Mouse (Mus musculus) B cell, adult 67 days (primary cell): ENCODE measurements around the gene Plppr2. TPM values are rescaled to one million over a fixed set of nuclear protein-coding genes. Genes with fewer than 3 reads are reported as not detected.

ENCODE experiments used
- total RNA-seq, 2 experiments: library from RNA; stranded (reverse); gene quantifications; 4 replicates each; pipeline ENCODE4 v1.2.4; 2023

Gene Plppr2
- total RNA-seq: 1 to 10 TPM in 1 of 2 experiments, under 1 TPM in 1; 0.87 to 1.6 TPM

DNA sequence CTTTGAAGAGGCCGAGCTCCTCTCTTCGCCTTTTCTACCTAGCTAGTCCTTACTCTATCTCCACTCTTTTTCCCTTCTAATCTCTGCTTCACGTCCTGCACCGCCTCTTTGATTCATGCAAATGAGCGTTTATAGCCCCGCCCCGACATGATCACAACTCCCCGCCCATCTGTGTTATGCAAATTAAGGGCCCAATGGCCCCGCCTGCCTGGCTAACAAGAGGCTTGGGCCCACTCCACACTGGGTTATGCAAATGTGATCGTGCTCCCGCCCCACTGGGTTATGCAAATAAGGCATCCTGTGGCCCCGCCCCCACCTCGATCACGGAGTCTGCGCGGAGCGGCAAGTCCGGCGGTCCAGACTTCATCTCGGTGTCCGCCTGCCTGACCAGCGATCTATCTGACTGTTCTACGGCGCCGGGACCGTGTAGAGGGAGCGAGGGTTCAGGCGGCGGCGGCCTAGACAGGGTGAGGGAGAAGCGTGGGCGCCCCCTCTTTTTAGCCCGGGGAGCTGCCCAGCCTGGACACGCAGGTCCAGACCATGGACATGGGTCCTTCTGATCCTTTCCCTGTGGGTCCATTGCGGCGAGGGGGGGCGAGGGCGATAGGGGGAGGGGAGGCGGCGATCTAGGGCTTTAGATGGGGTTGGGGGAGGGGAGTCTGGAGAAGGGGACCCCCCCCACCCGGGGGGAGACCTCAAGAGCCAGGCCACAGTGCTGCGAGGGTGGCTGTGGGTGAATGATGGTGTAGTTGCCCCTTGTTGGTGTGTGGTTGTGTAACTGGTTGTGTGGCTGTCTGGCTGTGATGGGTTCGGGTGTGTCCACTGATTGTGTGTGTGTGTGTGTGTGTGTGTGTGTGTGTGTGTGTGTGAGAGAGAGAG is at the start of gene Plppr2:
TSS of gene Plppr2 (plus strand) at position 342 of the 879 bp plus-strand sequence.

DNA sequence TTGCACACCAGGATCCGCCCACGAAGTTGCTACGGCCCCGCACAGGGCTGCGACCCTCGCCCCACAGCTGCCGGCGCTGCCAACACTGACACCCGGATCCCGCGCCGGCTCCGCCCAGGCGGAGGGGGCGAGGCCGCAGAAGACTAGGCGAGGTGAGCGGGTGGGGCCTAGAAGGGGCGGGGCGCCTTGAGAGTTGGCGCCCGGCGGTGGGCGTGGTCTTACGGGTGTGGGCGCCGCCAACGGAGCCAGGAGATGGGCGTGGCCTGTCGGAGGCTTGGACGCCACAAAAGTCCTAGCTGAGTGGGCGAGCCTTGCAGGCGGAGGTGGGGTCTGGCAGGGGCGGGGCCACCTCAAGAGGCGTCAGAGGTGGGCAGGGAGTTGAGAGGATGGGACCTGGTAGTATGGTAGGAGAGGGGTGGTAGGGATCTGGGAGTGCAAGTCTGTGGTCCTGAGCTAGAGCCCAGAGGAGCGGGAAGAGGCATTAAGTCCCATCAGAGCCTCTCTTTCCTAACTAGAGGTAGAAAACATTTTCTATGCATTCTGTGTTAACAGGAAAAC is 18.7 kb upstream of the Plppr2 start, which contains the start of gene Rab3d:
TSS of gene Rab3d (minus strand) at position 158 of the 558 bp plus-strand sequence.

DNA sequence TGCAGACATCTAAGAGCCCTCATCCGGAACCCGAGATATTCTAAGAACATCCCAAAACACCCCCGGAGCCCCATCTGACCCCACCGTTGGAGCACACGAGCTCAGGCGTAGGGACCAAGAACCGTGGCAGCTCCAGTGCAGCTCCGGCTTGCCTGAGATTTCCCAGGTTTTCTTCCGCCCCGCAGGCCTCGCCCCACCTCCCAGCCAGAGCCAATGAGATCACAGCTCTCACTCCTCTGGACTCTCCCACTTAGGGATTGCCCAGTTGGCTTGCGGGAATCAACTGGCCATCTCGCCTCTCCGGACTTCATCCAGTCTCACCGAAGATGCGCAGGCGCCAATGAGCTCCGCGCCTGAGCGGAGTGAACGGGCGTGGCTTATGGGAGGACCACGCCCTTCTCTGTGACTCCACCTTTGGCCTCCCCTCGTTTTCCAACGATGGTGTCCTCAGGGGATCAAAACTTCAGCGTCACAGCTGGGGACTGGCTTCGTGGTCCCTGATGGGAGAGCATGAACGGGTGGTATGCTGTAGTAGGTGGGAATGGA is 9.6 kb upstream of the Plppr2 start, which contains the start of the genes Ccdc159 and Tmem205:
TSS of gene Ccdc159 (plus strand) at position 264 of the 546 bp plus-strand sequence.
TSS of gene Tmem205 (minus strand) at position 349 of the 546 bp plus-strand sequence.

DNA sequence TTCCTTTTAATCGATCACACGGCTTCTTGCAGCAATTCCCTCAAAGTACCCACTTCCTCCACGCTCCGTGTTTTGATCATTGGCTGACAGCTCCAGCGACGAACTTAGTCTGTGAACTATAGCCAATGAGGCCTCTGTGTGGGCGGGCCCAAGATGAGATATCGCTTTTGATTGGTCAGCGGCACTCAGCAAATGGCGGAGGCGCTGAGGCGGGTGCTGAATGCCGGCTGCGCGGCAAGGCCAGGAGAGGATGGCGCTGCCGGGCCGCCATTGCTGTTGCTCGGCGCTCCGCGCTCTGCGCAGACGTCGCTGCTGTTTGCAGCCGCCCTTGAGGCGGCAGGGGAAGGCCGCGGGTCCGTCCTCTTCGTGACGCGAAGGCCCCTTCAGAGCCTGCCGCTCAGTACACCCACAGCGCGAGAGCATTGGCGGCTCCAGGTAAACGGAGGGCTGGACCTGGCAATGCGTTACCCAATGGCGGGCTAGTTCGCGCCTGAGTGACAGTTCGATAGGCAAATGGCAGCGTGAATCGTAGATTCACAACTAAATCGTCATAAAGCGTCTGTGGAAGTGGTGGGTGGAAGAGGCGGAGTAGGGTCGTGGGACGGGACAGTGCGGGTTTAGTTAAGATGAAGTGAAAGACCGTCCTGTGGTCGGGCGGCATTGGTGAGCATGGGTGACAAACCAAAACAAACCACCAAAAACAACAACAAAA is 18.9 kb downstream of the Plppr2 start, which contains the start of gene Swsap1:
TSS of gene Swsap1 (plus strand) at position 186 of the 712 bp plus-strand sequence.

DNA sequence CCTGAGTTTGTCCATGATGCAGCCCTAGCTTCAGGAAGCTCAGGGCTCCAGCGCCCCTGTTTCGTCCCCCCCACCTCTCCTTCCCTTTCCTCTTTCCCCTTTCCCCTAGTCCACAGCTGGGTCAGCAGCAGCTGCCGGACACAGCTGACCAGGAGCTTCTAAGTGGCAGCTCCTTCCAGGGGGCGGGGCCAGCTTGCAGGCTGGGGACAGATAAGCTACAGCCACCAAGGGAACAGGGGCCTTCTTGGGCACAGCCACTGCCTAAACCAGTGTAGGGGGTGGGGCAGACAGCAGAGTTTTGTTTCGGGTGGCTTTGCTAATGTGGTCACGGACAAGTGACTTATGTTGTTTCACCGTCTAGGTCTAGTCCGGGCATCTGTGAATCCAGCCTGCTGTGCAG is 26.6 kb downstream of the Plppr2 start, which contains the start of gene Epor:
TSS of gene Epor (minus strand) at position 90 of the 400 bp plus-strand sequence.

DNA sequence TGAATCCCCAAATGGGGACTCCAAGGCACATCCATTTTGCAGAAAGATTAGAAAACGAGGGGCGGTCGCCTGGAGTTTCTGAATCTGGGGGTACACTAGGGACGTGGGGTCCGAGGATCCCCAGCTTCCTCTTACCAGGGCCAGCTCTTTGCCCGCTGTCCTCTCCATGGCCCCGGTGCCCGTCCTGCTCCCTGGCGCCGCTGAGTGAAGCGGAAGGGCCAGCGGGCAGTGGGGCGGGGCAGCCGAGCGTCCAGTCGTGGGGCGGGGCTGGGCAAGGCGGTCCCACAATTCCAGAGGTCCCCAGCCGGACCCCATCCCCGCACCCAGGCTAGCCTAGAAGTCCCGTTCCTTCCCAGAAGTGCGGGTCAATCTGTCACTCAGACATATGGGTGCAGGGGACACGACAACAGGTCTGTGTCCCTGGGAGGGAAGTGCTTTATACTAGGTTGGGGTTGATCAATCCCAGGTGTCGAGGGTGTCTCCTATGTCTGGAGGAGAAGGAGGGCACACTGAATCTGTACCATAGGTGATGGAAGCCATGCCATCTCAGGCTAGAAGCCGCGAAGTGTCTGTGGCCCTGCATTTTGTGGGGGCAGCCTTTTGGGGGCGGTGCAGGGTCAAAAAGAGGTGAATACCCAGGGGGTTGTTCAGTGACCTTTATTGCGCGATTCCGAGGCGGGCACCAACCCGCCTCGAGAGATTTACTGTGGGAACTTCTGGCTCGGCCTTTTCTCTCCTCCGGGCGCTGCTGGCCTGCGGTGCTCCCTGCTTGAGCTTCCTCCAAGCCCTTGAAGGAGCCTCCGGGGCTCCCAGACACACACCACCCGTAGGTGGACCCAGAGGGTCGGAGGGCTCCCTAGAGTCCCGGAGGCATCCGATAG is 52.6 kb downstream of the Plppr2 start, which contains the start of gene Rgl3:
TSS of gene Rgl3 (minus strand) at position 217 of the 881 bp plus-strand sequence.

Other genes with a start within 250 kb of the Plppr2 start
- 10 to 100 TPM; 16.8 to 17.6 TPM for gene Ldlr, start 213.6 kb upstream of the Plppr2 start, total RNA-seq
- 1 to 10 TPM; 2.0 TPM for gene Spc24, start 176.7 kb upstream of the Plppr2 start, total RNA-seq
- under 1 TPM in 1 of 2 experiments, not detected in 1; 0.12 TPM for gene Kank2, start 138.3 kb upstream of the Plppr2 start, total RNA-seq
- gene Angptl8, start 101.5 kb upstream of the Plppr2 start, total RNA-seq: not detected
- gene Dock6, start 84.4 kb upstream of the Plppr2 start, total RNA-seq: 10 to 100 TPM; 14.8 to 16.8 TPM
- 1 to 10 TPM; 2.8 to 4.7 TPM for gene Rab3d, start 18.8 kb upstream of the Plppr2 start, total RNA-seq
- gene Ccdc159, start 9.6 kb upstream of the Plppr2 start, total RNA-seq: not detected
- gene Tmem205, start 9.5 kb upstream of the Plppr2 start, total RNA-seq: under 1 TPM in 1 of 2 experiments, not detected in 1; 0.87 TPM
- 10 to 100 TPM; 10.2 to 12.1 TPM for gene Swsap1, start 18.7 kb downstream of the Plppr2 start, total RNA-seq
- under 1 TPM in 1 of 2 experiments, not detected in 1; 0.49 TPM for gene Epor, start 26.5 kb downstream of the Plppr2 start, total RNA-seq
- not detected for gene Rgl3, start 52.4 kb downstream of the Plppr2 start, total RNA-seq
- not detected for gene Ccdc151, start 65.6 kb downstream of the Plppr2 start, total RNA-seq
- gene Prkcsh, start 65.8 kb downstream of the Plppr2 start, total RNA-seq: 10 to 100 TPM; 68.4 to 71.0 TPM
- gene Elavl3, start 115.0 kb downstream of the Plppr2 start, total RNA-seq: not detected
- gene Gm49318, start 134.2 kb downstream of the Plppr2 start, total RNA-seq: not detected
- gene Zfp653, start 134.3 kb downstream of the Plppr2 start, total RNA-seq: 10 to 100 TPM; 33.3 to 36.1 TPM
- gene Ecsit, start 148.4 kb downstream of the Plppr2 start, total RNA-seq: 10 to 100 TPM; 22.1 to 27.1 TPM
- not detected for gene Cnn1, start 162.2 kb downstream of the Plppr2 start, total RNA-seq
- gene Elof1, start 180.1 kb downstream of the Plppr2 start, total RNA-seq: 10 to 100 TPM; 41.6 to 49.2 TPM
- 100 to 1,000 TPM; 205 to 239 TPM for gene Acp5, start 198.7 kb downstream of the Plppr2 start, total RNA-seq
- 10 to 100 TPM in 1 of 2 experiments, 1 to 10 TPM in 1; 9.0 to 12.4 TPM for gene Pigyl, start 219.8 kb downstream of the Plppr2 start, total RNA-seq